Mouse (Mus musculus) C2C12 (cell line): Measurements from ENCODE around the gene Pin1rt1. TPM values are rescaled to one million over a fixed set of nuclear protein-coding genes. Genes with fewer than 3 reads are reported as not detected.

ENCODE experiments used
- H3K27me3 ChIP-seq: one replicate; pipeline ENCODE4 v1.6.1; 2011; ENCODE audit not compliant: control insufficient read depth, insufficient read depth, insufficient read length
- H3K36me3 ChIP-seq: one replicate; pipeline ENCODE4 v1.6.1; 2011; ENCODE audit not compliant: control insufficient read depth, insufficient read depth
- H3K4me3 ChIP-seq: one replicate; pipeline ENCODE4 v1.5.1; 2011; ENCODE audit warnings: mild to moderate bottlenecking, control low read depth; ENCODE audit not compliant: poor library complexity, insufficient read depth, severe bottlenecking
- H3K79me2 ChIP-seq: one replicate; pipeline ENCODE4 v1.6.1; 2011; ENCODE audit not compliant: control insufficient read depth, insufficient read depth
- H3K79me3 ChIP-seq: one replicate; pipeline ENCODE4 v1.6.1; 2011; ENCODE audit warnings: low read depth, control low read depth
- H3ac ChIP-seq: one replicate; pipeline ENCODE3; 2011; ENCODE audit warnings: low read depth; ENCODE audit not compliant: control insufficient read depth, insufficient read length
- CEBPB ChIP-seq: IDR thresholded peaks from one replicate; pipeline ENCODE4 v1.6.1; 2011; ENCODE audit warnings: low read depth, mild to moderate bottlenecking, control low read depth, moderate library complexity
- CTCF ChIP-seq: IDR thresholded peaks from one replicate; pipeline ENCODE4 v1.5.1; 2011; ENCODE audit not compliant: control insufficient read depth, insufficient read depth, insufficient read length
- FOSL1 ChIP-seq: IDR thresholded peaks from one replicate; pipeline ENCODE4 v1.8.0; 2011; ENCODE audit warnings: mild to moderate bottlenecking, low read length; ENCODE audit not compliant: poor library complexity, insufficient read depth, severe bottlenecking
- MAX ChIP-seq: IDR thresholded peaks from one replicate; pipeline ENCODE4 v1.6.1; 2011; ENCODE audit warnings: mild to moderate bottlenecking, control low read depth
- MYOD1 ChIP-seq: IDR thresholded peaks from one replicate; pipeline ENCODE4 v1.6.1; 2011; ENCODE audit warnings: low read depth; ENCODE audit not compliant: control insufficient read depth, insufficient read length
- MYOG ChIP-seq: IDR thresholded peaks from one replicate; pipeline ENCODE4 v1.6.1; 2011; ENCODE audit not compliant: control insufficient read depth, insufficient read length; ENCODE audit errors: extremely low read depth
- USF1 ChIP-seq: IDR thresholded peaks from one replicate; pipeline ENCODE4 v1.6.1; 2011; ENCODE audit warnings: low read depth, mild to moderate bottlenecking, control low read depth, moderate library complexity
- polyA plus RNA-seq: library from polyadenylated mRNA; unstranded; fragments of >200 nt; fragmentation: generic; extraction: Trizol; gene quantifications from one replicate; pipeline ENCODE4 v1.2.1, GENCODE M21; 2012; ENCODE audit warnings: missing spikeins

Pin1rt1 gene
- polyA plus RNA-seq, 1 experiment = not detected

- Histone ChIP-seq H3K79me2 (no peaks in the 10 kb centered on the region), H3K36me3 (no peaks in the 10 kb centered on the region), H3ac (no peak overlapping the region), H3K79me3 (no peaks in the 10 kb centered on the region), H3K27me3 (no peaks in the 10 kb centered on the region), H3K4me3 (no peak overlapping the region)
- TF ChIP-seq CTCF (peak; percentile 95), MAX (peak; percentile 56), FOSL1 (no peak), MYOG (no peak), CEBPB (no peak), MYOD1 (no peak)
These were observed 30.8 kb downstream of the Pin1rt1 start for GRCm38 (mm10) chr2:104685418-104685817.

- TF ChIP-seq USF1 = no peak
- no peak overlapping the region for H3K4me3 ChIP-seq
- H3K79me2 ChIP-seq = no peaks in the 10 kb centered on the region
- no peaks in the 10 kb centered on the region for H3K79me3 ChIP-seq
- H3K27me3 ChIP-seq = no peaks in the 10 kb centered on the region
- H3ac ChIP-seq = no peak overlapping the region
- no peaks in the 10 kb centered on the region for H3K36me3 ChIP-seq
These were observed 31.4 kb downstream of the Pin1rt1 start for GRCm38 (mm10) chr2:104684771-104685170.

GRCm38 (mm10) chr2:104677326-104677725 is 38.9 kb downstream of the Pin1rt1 start:
- TF ChIP-seq USF1 (no peak), FOSL1 (no peak), MYOD1 (no peak), MAX (no peak), CTCF (no peak), CEBPB (no peak), MYOG (no peak)
- Histone ChIP-seq H3K27me3 (no peaks in the 10 kb centered on the region), H3K4me3 (no peak overlapping the region), H3ac (no peak overlapping the region), H3K36me3 (no peaks in the 10 kb centered on the region), H3K79me3 (no peaks in the 10 kb centered on the region), H3K79me2 (no peaks in the 10 kb centered on the region)

- peaks cover 9% of the 10 kb centered on the region for H3K36me3 ChIP-seq
- no peak for TF ChIP-seq MAX
- no peak for TF ChIP-seq MYOD1
- no peak for TF ChIP-seq CEBPB
- TF ChIP-seq USF1 = no peak
- no peak for TF ChIP-seq MYOG
- TF ChIP-seq FOSL1 = no peak
- TF ChIP-seq CTCF = no peak
- H3K79me2 ChIP-seq = no peaks in the 10 kb centered on the region
- H3K27me3 ChIP-seq = no peaks in the 10 kb centered on the region
- H3K79me3 ChIP-seq = no peaks in the 10 kb centered on the region
- no peak overlapping the region for H3ac ChIP-seq
- no peak overlapping the region for H3K4me3 ChIP-seq
These were observed 44.5 kb downstream of the Pin1rt1 start for GRCm38 (mm10) chr2:104671724-104672123.

GRCm38 (mm10) chr2:104669122-104669804 is 46.9 kb downstream of the Pin1rt1 start:
- Histone ChIP-seq H3K36me3 (peaks cover 28% of the 10 kb centered on the region), H3K79me2 (no peaks in the 10 kb centered on the region), H3ac (no peak overlapping the region), H3K27me3 (no peaks in the 10 kb centered on the region), H3K79me3 (no peaks in the 10 kb centered on the region), H3K4me3 (no peak overlapping the region)
- TF ChIP-seq MYOD1 (no peak), MYOG (no peak), FOSL1 (no peak), CEBPB (no peak), MAX (no peak), USF1 (no peak), CTCF (no peak)

Other genes starting within 250 kb of the Pin1rt1 start
- 8.8 TPM for gene Hipk3, start 221.9 kb downstream of the Pin1rt1 start, polyA plus RNA-seq
- gene Cstf3, start 125.9 kb downstream of the Pin1rt1 start, polyA plus RNA-seq = 15.8 TPM
- 11.6 TPM for gene Tcp11l1, start 4.2 kb downstream of the Pin1rt1 start, polyA plus RNA-seq
- 9.2 TPM for gene Depdc7, start 26.5 kb upstream of the Pin1rt1 start, polyA plus RNA-seq
- 5.3 TPM for gene Qser1, start 100.4 kb upstream of the Pin1rt1 start, polyA plus RNA-seq
- gene Prrg4, start 133.5 kb upstream of the Pin1rt1 start, polyA plus RNA-seq = 4.6 TPM
- gene Ccdc73, start 151.4 kb upstream of the Pin1rt1 start, polyA plus RNA-seq = 0.21 TPM